40 mouse cellular contexts compared by ENCODE assay signal in genomic region chr1:31015261-31015660, GRCm38 (mm10). TPM values are rescaled to one million over a fixed set of nuclear protein-coding genes. Genes with fewer than 3 reads are reported as not detected.
"Had no signal": no experiment of that assay in that cellular context is flagged by ENCODE, and none has a peak within 500 bp of the region (broad histone marks: within the 10 kb centered on the region; RNA-seq: fewer than 3 reads in every experiment).

No protein-coding gene starts in this region.

- H3K4me1 ChIP-seq: heart, embryonic 13.5 days; heart, embryonic 15.5 days; hindbrain, embryonic 13.5 days; hindbrain, embryonic 15.5 days; kidney, embryonic 15.5 days; limb, embryonic 13.5 days; limb, embryonic 15.5 days had no signal

- H3K27me3 ChIP-seq: heart, embryonic 13.5 days; heart, embryonic 15.5 days; hindbrain, embryonic 13.5 days; hindbrain, embryonic 15.5 days; kidney, embryonic 15.5 days; limb, embryonic 13.5 days; limb, embryonic 15.5 days had no signal

- H3K4me3 ChIP-seq: heart, adult 2 months; heart, embryonic 13.5 days; heart, embryonic 15.5 days; hindbrain, embryonic 13.5 days; hindbrain, embryonic 15.5 days; kidney, embryonic 15.5 days; limb, embryonic 13.5 days; limb, embryonic 15.5 days had no signal

- DNase-seq: gastrocnemius, postnatal 14 days; gastrocnemius, postnatal 36 days; heart, adult 2 months; heart, postnatal 14 days; heart, postnatal 36 days; kidney, adult 11 months; kidney, adult 2 months; kidney, adult 9 months; kidney, postnatal 14 days; kidney, postnatal 36 days; layer of hippocampus, adult 9-11 months; layer of hippocampus, postnatal 36 days; left cerebral cortex, postnatal 4 days had no signal

- H3K9ac ChIP-seq: heart, embryonic 13.5 days; heart, embryonic 15.5 days; hindbrain, embryonic 13.5 days; hindbrain, embryonic 15.5 days; kidney, embryonic 15.5 days; limb, embryonic 13.5 days; limb, embryonic 15.5 days had no signal

- ATAC-seq: hindbrain, postnatal 0 days; intestine, embryonic 16.5 days had no signal

- H3K27ac ChIP-seq: heart, embryonic 13.5 days; heart, embryonic 15.5 days; hindbrain, embryonic 13.5 days; hindbrain, embryonic 15.5 days; hindbrain, postnatal 0 days; kidney, embryonic 15.5 days; kidney, postnatal 0 days; limb, embryonic 13.5 days; limb, embryonic 15.5 days had no signal

- H3K36me3 ChIP-seq: heart, embryonic 13.5 days; heart, embryonic 15.5 days; hindbrain, embryonic 13.5 days; hindbrain, embryonic 15.5 days; kidney, embryonic 15.5 days; limb, embryonic 13.5 days; limb, embryonic 15.5 days had no signal

- H3K4me2 ChIP-seq: heart, embryonic 11.5 days; heart, embryonic 13.5 days; heart, embryonic 15.5 days; hindbrain, embryonic 13.5 days; hindbrain, embryonic 15.5 days; kidney, embryonic 15.5 days; limb, embryonic 13.5 days; limb, embryonic 15.5 days had no signal

- H3K9me3 ChIP-seq: heart, embryonic 13.5 days; heart, embryonic 15.5 days; hindbrain, embryonic 13.5 days; hindbrain, embryonic 15.5 days; kidney, embryonic 15.5 days; limb, embryonic 13.5 days; limb, embryonic 15.5 days had no signal

RNA-seq across cellular contexts. Expression of gene AC153137.1, which starts 37.5 kb away (rescaled TPM):
- total RNA-seq: gastrocnemius, adult 18-20 months; gastrocnemius, adult 8-10 months; gastrocnemius, postnatal 14 days; gastrocnemius, postnatal 36 days; heart, adult 2 months; heart, postnatal 14 days; heart, postnatal 36 days; hematopoietic stem cell, adult 5-6 weeks; hindbrain, postnatal 0 days; layer of hippocampus, adult 18-20 months; layer of hippocampus, adult 8-10 months; layer of hippocampus, postnatal 14 days; layer of hippocampus, postnatal 36 days; left cerebral cortex, adult 18-20 months; left cerebral cortex, adult 8-10 months; left cerebral cortex, postnatal 10 days; left cerebral cortex, postnatal 25 days; left cerebral cortex, postnatal 4 days had no signal
- polyA plus RNA-seq: gonadal fat pad, adult 2 months; heart, adult 2 months; heart, embryonic 11.5 days; heart, embryonic 13.5 days; heart, embryonic 15.5 days; heart, postnatal 0 days; hindbrain, embryonic 11.5 days; hindbrain, embryonic 13.5 days; hindbrain, embryonic 15.5 days; hindbrain, postnatal 0 days; intestine, embryonic 14.5 days; intestine, embryonic 16.5 days; kidney, adult 2 months; kidney, embryonic 15.5 days; kidney, postnatal 0 days; large intestine, adult 2 months; limb, embryonic 11.5 days; limb, embryonic 13.5 days; limb, embryonic 15.5 days had no signal
